Mouse (Mus musculus): ENCODE measurements around the gene Igfbp5.

The Igfbp5 gene

GRCm38 (mm10) chr1:72874287-72875211 is at the start of gene Igfbp5:
Gene Igfbp5, minus strand, starts transcription at chr1:72874884.
- DNase-seq (ENCODE audit: low read depth): peak; percentile 80

DNA sequence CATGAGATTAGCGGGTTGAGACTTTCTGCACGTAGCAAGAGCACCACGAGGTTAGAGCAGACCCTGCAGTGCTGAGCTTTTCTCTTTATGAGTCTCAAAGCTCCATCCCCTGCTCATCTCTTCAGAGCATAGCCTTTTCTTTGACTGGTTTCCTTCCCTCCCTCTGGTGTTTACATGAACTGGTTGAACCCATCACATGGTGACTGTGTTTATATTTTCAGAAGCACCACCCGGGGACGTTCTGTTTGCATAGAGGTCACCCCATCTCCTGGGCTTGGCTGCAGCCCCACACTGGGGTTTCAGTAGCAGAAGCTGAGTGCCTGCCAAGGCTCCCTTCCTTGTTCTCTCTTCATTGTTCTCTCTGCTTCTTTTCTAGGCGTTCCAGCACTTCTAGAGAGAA is 40.1 kb upstream of the Igfbp5 start:
- DNase-seq (ENCODE audit: low read depth): no peak

DNA sequence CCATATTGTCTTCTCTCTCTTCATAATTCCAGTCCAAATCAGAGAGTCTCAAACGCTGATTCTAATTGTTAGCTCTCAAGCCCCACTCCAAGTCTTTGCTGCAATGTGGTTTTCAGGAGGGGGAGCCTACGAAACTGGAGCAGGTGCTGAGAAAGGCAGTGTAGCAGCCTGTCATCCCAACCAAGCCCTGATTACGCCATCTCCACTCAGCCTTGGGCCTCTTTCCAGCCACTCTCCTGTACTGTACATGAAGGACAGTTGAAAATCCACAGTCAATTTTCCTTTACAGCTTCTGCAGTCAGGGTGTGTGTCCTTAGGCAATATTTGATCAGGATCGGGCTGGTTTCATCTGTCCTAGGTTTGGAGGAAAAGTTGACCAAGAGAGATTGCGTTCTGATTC is 38.4 kb upstream of the Igfbp5 start:
- DNase-seq (ENCODE audit: low read depth): no peak

GRCm38 (mm10) chr1:72895821-72896220 is 21.1 kb upstream of the Igfbp5 start:
- DNase-seq (ENCODE audit: low read depth): no peak

DNA sequence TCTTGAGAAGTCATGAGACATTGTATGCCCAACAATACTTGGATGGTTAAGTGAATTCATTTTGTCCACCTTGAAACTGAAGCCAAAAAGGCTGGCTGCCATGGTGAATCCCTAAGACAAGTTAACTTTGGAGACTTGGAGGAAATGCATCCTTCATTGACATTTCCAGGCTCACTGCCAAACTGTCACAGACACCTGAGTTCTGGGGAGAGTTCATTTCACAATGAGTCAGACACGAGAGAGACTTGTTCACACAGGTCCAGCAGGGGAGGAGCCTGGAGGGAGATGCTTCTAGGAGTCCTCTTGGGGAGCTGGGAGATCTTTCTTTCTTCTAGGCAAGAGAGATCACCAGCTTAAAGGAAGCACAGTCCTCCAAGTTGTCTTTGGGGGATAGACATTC is 13.2 kb upstream of the Igfbp5 start:
- DNase-seq (ENCODE audit: low read depth): no peak

DNA sequence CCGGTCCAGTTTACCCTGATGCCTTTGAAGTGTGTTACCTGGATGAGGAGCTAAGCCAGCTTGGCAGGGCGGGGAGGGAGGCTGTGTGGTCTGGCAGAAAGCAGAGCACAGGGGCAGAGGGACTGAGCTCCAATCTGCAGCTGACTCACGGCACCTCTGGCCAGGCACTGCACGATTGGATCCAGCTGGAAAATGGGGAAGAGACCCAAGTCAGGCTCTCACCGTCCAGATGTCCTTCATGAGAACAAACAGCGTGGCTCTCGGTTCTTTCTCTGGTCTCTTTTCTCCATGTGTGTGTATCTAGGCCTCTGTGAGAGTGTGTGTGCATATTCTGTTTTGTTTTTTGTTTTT is 11.1 kb upstream of the Igfbp5 start:
- DNase-seq (ENCODE audit: low read depth): peak; percentile 34

GRCm38 (mm10) chr1:72885111-72885818 is 10.6 kb upstream of the Igfbp5 start:
- no peak for DNase-seq (ENCODE audit: low read depth)

DNA sequence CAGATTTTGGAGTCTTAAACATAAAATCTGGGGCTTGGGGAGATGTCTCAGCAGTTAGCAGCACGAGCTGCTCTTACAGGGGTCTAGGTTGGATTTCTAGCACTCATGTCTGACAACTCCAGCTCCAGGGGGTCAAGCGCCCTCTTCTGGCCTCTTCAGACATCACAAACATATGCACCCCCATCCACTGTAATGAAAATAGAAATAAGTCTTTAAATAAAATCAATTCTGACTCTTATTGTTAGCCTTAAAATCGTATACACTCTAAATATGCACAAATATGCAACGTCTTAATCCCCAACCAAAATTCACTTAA is 4.6 kb upstream of the Igfbp5 start:
- DNase-seq (ENCODE audit: low read depth): no peak

DNA sequence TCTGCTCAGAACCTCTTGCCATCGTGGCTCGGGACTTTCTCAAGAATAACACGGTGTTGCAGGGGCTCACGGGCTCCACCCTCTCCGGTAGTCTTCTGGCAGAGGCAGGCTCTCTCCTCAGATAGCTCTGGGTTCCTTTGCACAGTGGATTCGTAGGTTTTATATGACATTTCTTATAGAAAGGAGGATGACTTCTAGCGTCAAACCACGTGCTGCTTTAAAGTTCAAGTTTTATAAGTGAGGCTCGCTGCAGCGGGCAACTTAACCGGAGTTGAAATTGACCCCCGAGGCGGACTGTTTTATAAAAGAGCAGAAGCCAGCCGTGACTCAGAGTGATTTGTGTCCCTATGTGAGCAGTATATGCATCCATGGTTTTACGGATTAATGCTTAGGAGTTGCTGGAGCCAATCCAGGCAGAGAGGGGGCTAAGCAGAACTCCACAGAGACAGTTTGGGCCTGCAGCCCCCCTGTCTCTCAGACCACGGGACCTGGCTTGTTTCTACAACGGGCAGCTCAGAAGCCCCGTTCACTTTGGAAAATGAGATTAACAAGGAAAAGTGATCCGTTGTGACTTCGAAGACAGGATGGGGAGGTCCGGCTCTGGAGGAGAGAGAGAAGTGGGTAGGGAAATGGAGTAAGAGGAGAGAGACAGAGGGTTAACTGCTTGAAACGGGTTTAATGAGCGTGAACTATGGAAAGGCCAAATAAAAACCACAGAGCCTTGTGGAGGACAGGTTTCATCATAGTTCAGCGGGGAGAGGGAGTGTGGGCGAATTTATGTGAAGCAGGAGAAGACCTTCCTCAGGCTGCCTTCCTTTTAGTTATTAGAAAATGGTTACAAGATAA is 4.0 kb upstream of the Igfbp5 start:
- no peak for DNase-seq (ENCODE audit: low read depth)

DNA sequence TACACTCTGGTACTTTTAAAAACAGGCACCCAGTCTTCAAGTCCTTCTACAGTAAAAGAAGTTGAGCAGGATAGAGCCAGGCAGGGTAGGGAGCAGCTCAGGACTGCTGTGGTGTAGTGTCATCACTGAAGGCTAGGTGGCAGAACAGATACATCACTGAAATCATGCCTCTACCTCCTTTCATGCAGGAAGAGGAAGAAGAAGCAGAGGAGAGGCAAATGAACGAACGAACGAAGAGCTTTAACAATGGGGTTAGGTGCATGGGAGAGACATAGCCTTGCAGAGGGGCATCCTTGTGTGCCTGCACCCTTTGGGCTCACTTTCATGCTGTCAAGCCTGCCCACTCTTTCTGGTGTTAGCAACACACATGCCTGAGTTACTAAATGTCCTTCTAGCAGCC is 3.2 kb upstream of the Igfbp5 start:
- DNase-seq (ENCODE audit: low read depth): peak; percentile 31

GRCm38 (mm10) chr1:72876111-72876510 is 1.4 kb upstream of the Igfbp5 start:
- DNase-seq (ENCODE audit: low read depth): peak; percentile 19

GRCm38 (mm10) chr1:72875708-72876107 is 1.0 kb upstream of the Igfbp5 start:
- no peak for DNase-seq (ENCODE audit: low read depth)

GRCm38 (mm10) chr1:72873511-72874286 is 985 bp downstream of the Igfbp5 start:
- no peak for DNase-seq (ENCODE audit: low read depth)

DNA sequence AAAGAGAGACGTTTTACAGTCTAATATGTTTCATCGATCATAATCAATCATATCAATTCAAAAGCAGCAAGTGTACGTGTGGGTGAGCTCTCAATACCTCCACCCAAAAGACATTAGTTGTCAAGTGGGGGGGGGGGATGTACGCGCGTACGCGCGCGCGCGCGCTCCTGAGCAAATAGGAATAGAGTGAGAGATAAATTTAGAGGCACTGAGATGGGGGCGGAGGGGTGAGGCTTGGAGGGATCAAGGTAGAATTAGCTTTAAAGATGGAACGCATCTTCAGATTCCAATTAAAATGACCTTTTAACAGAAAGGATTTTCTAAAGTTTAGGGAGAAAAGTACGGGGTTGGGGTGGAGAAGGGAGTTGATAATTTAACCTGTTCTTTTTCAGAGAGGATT is 1.6 kb downstream of the Igfbp5 start:
- no peak for DNase-seq (ENCODE audit: low read depth)

DNA sequence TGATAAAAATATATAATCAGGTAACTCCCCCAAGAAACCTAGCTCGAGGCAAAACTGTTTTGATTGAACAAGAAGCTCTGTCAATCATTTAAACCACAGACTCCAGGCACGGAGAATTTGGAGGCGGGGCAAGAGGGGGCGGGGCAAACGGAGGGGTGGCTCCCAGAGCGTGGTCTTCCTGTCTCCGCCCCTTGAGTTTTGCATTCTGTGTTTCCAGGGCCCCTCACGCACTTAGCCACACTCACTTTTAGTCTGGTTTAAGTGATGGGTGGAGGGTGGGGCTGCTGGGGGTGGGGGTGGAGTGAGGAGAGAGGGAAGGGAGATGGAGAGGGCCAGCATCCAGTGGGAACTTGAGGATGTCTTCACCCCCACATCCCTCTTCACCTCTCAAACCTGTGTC is 2.2 kb downstream of the Igfbp5 start:
- DNase-seq (ENCODE audit: low read depth): no peak

GRCm38 (mm10) chr1:72871697-72872411 is 2.8 kb downstream of the Igfbp5 start:
- DNase-seq (ENCODE audit: low read depth): no peak

- no peak for DNase-seq (ENCODE audit: low read depth)
Measured at GRCm38 (mm10) chr1:72871337-72871696, 3.4 kb downstream of the Igfbp5 start.

- peak; percentile 46 for DNase-seq (ENCODE audit: low read depth)
Measured at GRCm38 (mm10) chr1:72870615-72871336, 3.9 kb downstream of the Igfbp5 start.

DNA sequence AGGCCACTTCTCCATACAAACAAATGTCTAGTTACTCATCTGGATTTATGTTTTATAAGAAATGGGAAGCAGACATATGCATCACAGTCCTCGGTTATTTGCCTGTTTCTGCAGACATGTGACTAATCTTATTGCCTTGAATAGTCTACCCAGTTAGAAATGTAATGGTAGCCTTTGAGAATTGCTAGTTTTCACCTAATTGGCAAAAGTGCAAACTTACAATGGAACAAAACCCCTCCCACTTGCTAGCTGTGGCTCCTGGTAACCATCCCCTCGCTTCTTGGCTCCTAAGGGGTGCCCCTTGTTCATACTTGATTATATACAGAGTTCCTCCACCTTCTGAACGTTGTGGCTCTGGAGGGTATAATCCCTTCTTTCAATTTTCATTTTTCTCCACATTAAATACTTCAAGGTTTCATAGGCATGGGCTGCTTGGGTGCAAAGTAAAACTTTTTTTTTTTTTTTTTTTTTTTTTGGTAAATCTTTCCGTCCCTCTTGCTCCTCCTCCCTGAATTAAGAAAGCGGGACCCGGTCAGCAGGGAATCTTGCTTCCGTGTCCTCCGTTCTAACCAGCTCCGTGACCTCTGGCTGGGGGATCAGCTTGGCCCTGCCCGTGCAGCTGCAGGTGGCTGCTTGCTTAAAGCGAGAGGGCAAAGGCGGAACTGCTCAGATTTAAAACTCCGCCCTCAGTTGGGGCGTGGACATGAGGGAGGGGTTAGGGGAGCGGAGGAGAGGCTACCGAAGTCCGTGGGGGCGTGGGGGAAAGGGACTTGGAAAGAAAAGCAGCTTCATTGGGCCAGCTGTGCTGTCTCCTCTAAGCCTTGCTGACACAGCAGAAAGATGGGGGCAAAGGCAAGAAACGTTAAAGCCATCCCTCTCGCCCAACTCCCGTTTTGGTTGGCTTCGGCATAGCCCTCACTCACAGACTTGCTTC is 4.7 kb downstream of the Igfbp5 start:
- DNase-seq (ENCODE audit: low read depth): no peak

Data from NIH3T3 (cell line).